Mouse (Mus musculus) neural tube, embryonic 14.5 days (tissue): ENCODE data around the gene Majin. TPM values are rescaled to one million over a fixed set of nuclear protein-coding genes. Genes with fewer than 3 reads are reported as not detected.

Source experiments
- ATAC-seq: fragments of 200-750 bp; cut with Nextera tagmentation; 2 replicates; pipeline ENCODE4 v1.8.0; 2017; ENCODE audit warnings: low read depth, mild to moderate bottlenecking, moderate TSS enrichment, moderate library complexity
- H3K27ac ChIP-seq: fragments of 300-500 bp; sonication (generic); 2 replicates; pipeline ENCODE4 v1.5.1; 2014; ENCODE audit warnings: low read depth, mild to moderate bottlenecking, control low read depth, low read length, moderate library complexity, mixed read lengths
- H3K27me3 ChIP-seq: fragments of 300-500 bp; sonication (generic); 2 replicates; pipeline ENCODE4 v1.6.1; 2014; ENCODE audit warnings: low read length; ENCODE audit not compliant: control insufficient read depth, insufficient read depth
- H3K36me3 ChIP-seq: fragments of 300-500 bp; sonication (generic); 2 replicates; pipeline ENCODE4 v1.6.1; 2014; ENCODE audit warnings: low read length, mixed read lengths; ENCODE audit not compliant: control insufficient read depth, insufficient read depth
- H3K4me1 ChIP-seq: fragments of 300-500 bp; sonication (generic); 2 replicates; pipeline ENCODE4 v1.6.1; 2014; ENCODE audit warnings: low read length; ENCODE audit not compliant: control insufficient read depth, insufficient read depth
- H3K4me2 ChIP-seq: fragments of 300-500 bp; sonication (generic); 2 replicates; pipeline ENCODE4 v1.6.1; 2014; ENCODE audit warnings: mild to moderate bottlenecking, low read depth, low read length, control low read depth
- H3K4me3 ChIP-seq: fragments of 300-500 bp; sonication (generic); 2 replicates; pipeline ENCODE4 v1.5.1; 2014; ENCODE audit warnings: low read depth, low read length, control low read depth, mixed read lengths
- H3K9ac ChIP-seq: fragments of 300-500 bp; sonication (generic); replicated peaks from 2 replicates; pipeline ENCODE4 v1.6.1; 2014; ENCODE audit warnings: low read depth, mild to moderate bottlenecking, control low read depth, low read length, mixed read lengths
- H3K9me3 ChIP-seq: fragments of 300-500 bp; sonication (generic); 2 replicates; pipeline ENCODE4 v1.6.1; 2016; ENCODE audit warnings: low read length; ENCODE audit not compliant: control insufficient read depth
- WGBS: fragments of 180-500 bp; shearing (Covaris S2); extraction: QIAGEN DNeasy Blood & Tissue Kit; methylation state at CpG from one replicate; pipeline ENCODE4 v1.1.7; 2014; 5-methylcytosine and 5-hydroxymethylcytosine counted together
- microRNA counts: library from miRNA; unstranded; fragments of <30 nt; microRNA quantifications from one replicate; lab custom pipeline; 2016
- microRNA-seq: library from miRNA; unstranded; fragments of <30 nt; microRNA quantifications from one replicate; pipeline ENCODE4, GENCODE M21; 2016
- polyA plus RNA-seq: library from polyadenylated mRNA; unstranded; fragments of >200 nt; fragmentation: Nextera tagmentation; extraction: Ambion mirVana; gene quantifications from 2 replicates; pipeline ENCODE4 v1.2.1, GENCODE M21; 2014

The Majin gene
- polyA plus RNA-seq, 1 experiment from 2014 or later, result 0.21 TPM

GRCm38 (mm10) chr19:6271206-6271605 is 87.0 kb downstream of the Majin start:
- H3K9me3 ChIP-seq, result no peaks in the 10 kb centered on the region
- H3K4me2 ChIP-seq, result no peak overlapping the region
- no peaks in the 10 kb centered on the region for H3K36me3 ChIP-seq
- H3K27ac ChIP-seq, result no peak overlapping the region
- no peaks in the 10 kb centered on the region for H3K27me3 ChIP-seq
- no peak overlapping the region for H3K4me3 ChIP-seq
- WGBS, result 44% methylated on average over 8 of the region's 8 CpGs
- H3K4me1 ChIP-seq, result no peaks in the 10 kb centered on the region
- no peak overlapping the region for H3K9ac ChIP-seq
- no peak for ATAC-seq

- ATAC-seq, result no peak
- Histone ChIP-seq H3K9me3 (no peaks in the 10 kb centered on the region), H3K27me3 (no peaks in the 10 kb centered on the region), H3K36me3 (no peaks in the 10 kb centered on the region), H3K4me1 (no peaks in the 10 kb centered on the region), H3K27ac (no peak overlapping the region), H3K9ac (no peak overlapping the region), H3K4me2 (no peak overlapping the region), H3K4me3 (no peak overlapping the region)
- 70% methylated on average over 7 of the region's 7 CpGs for WGBS
These were observed 87.9 kb downstream of the Majin start for GRCm38 (mm10) chr19:6272053-6272452.

GRCm38 (mm10) chr19:6272738-6273137 is 88.5 kb downstream of the Majin start:
- H3K9ac ChIP-seq, result no peak overlapping the region
- no peaks in the 10 kb centered on the region for H3K9me3 ChIP-seq
- no peaks in the 10 kb centered on the region for H3K36me3 ChIP-seq
- no peak for ATAC-seq
- H3K27ac ChIP-seq, result no peak overlapping the region
- H3K4me2 ChIP-seq, result no peak overlapping the region
- no peaks in the 10 kb centered on the region for H3K27me3 ChIP-seq
- WGBS, result 86% methylated on average over 4 of the region's 4 CpGs
- no peak overlapping the region for H3K4me3 ChIP-seq
- H3K4me1 ChIP-seq, result peaks cover under 1% of the 10 kb centered on the region; the same call in 1 of the 2 replicates

- Histone ChIP-seq H3K36me3 (no peaks in the 10 kb centered on the region), H3K4me1 (peaks cover 9% of the 10 kb centered on the region), H3K4me2 (no peak overlapping the region), H3K27me3 (no peaks in the 10 kb centered on the region), H3K9me3 (no peaks in the 10 kb centered on the region), H3K27ac (no peak overlapping the region), H3K9ac (no peak overlapping the region), H3K4me3 (no peak overlapping the region)
- no peak for ATAC-seq
- 83% methylated on average over 4 of the region's 4 CpGs for WGBS
These were observed 89.4 kb downstream of the Majin start for GRCm38 (mm10) chr19:6273592-6273991.

MicroRNA genes within 50 kb of the gene (microRNA counts, 519-probe panel; counts per million panel counts)
- not detected for microRNA mmu-miR-192 (lab: Ali Mortazavi, UCI)

Small RNA genes lying within 50 kb of the gene (microRNA-seq; reads per million reads assigned to microRNA genes)
- gene Mir192 (87.3 reads per million, percentile 46 among the genes with 10 or more reads in this experiment), gene Mir194-2 (87.1 reads per million, percentile 45 among the genes with 10 or more reads in this experiment)

Other genes starting within 250 kb of the Majin start
- 18.0 and 21.6 TPM in 2 replicates for gene Pola2, start 220.2 kb upstream of the Majin start, polyA plus RNA-seq
- not detected in 2 replicates for gene Slc22a20, start 198.2 kb upstream of the Majin start, polyA plus RNA-seq
- 3.4 and 7.0 TPM in 2 replicates for gene Capn1, start 168.5 kb upstream of the Majin start, polyA plus RNA-seq
- 29.3 and 35.3 TPM in 2 replicates for gene Syvn1, start 137.8 kb upstream of the Majin start, polyA plus RNA-seq
- gene Mrpl49, start 126.6 kb upstream of the Majin start, polyA plus RNA-seq, result 63.2 and 65.5 TPM in 2 replicates
- gene Fau, start 126.5 kb upstream of the Majin start, polyA plus RNA-seq, result 538 and 563 TPM in 2 replicates
- 34.3 and 34.8 TPM in 2 replicates for gene Znhit2, start 123.2 kb upstream of the Majin start, polyA plus RNA-seq
- 53.4 and 63.7 TPM in 2 replicates for gene Tm7sf2, start 116.0 kb upstream of the Majin start, polyA plus RNA-seq
- 72.9 and 73.2 TPM in 2 replicates for gene Vps51, start 107.2 kb upstream of the Majin start, polyA plus RNA-seq
- gene Tmem262, start 104.4 kb upstream of the Majin start, polyA plus RNA-seq, result 0.55 TPM in 1 of 2 replicates, not detected in the other
- gene Gm28374, start 102.1 kb upstream of the Majin start, polyA plus RNA-seq, result 1.2 and 1.7 TPM in 2 replicates
- 74.0 and 85.6 TPM in 2 replicates for gene Zfpl1, start 99.4 kb upstream of the Majin start, polyA plus RNA-seq
- 3.0 and 3.5 TPM in 2 replicates for gene Cdca5, start 99.4 kb upstream of the Majin start, polyA plus RNA-seq
- gene AC131692.1, start 90.0 kb upstream of the Majin start, polyA plus RNA-seq, result not detected in 2 replicates
- gene Naaladl1, start 78.6 kb upstream of the Majin start, polyA plus RNA-seq, result 0.44 and 0.52 TPM in 2 replicates
- 52.1 and 53.1 TPM in 2 replicates for gene Sac3d1, start 65.7 kb upstream of the Majin start, polyA plus RNA-seq
- 63.9 and 72.8 TPM in 2 replicates for gene Snx15, start 56.1 kb upstream of the Majin start, polyA plus RNA-seq
- not detected in 2 replicates for gene Batf2, start 43.4 kb upstream of the Majin start, polyA plus RNA-seq
- 114 and 123 TPM in 2 replicates for gene Arl2, start 42.8 kb upstream of the Majin start, polyA plus RNA-seq
- not detected in 2 replicates for gene Gpha2, start 42.0 kb downstream of the Majin start, polyA plus RNA-seq
- gene Ppp2r5b, start 51.5 kb downstream of the Majin start, polyA plus RNA-seq, result 150 and 154 TPM in 2 replicates
- 16.0 and 16.1 TPM in 2 replicates for gene Atg2a, start 57.3 kb downstream of the Majin start, polyA plus RNA-seq
- 53.4 and 74.8 TPM in 2 replicates for gene Ehd1, start 92.3 kb downstream of the Majin start, polyA plus RNA-seq
- gene Cdc42bpg, start 122.1 kb downstream of the Majin start, polyA plus RNA-seq, result 0.61 and 0.71 TPM in 2 replicates
- 36.8 and 43.9 TPM in 2 replicates for gene Men1, start 150.6 kb downstream of the Majin start, polyA plus RNA-seq
- gene Map4k2, start 156.7 kb downstream of the Majin start, polyA plus RNA-seq, result 13.3 and 15.8 TPM in 2 replicates
- gene Sf1, start 179.3 kb downstream of the Majin start, polyA plus RNA-seq, result 91.7 and 112 TPM in 2 replicates
- 4.3 and 4.4 TPM in 2 replicates for gene Pygm, start 200.0 kb downstream of the Majin start, polyA plus RNA-seq
- 81.6 and 130 TPM in 2 replicates for gene Rasgrp2, start 215.0 kb downstream of the Majin start, polyA plus RNA-seq
- 46.3 and 66.5 TPM in 2 replicates for gene Nrxn2, start 234.3 kb downstream of the Majin start, polyA plus RNA-seq